Comparison of ENCODE assay signal across 15 mouse cellular contexts in genomic region chr1:89804981-89805380, GRCm38 (mm10).
DNase-seq lines count a peak whose midpoint lies in the region; ATAC-seq lines count a peak whose summit lies in the region.
"Had no signal": no experiment of that assay in that cellular context is flagged by ENCODE, and none has a peak within 500 bp of the region (broad histone marks: within the 10 kb centered on the region; RNA-seq: fewer than 3 reads in every experiment).

No protein-coding gene starts in this region.

- no peak for ATAC-seq in megakaryocyte-erythroid progenitor cell, adult 5-6 weeks (replicated peaks; ENCODE audit: low FRiP score, low TSS enrichment, poor library complexity, severe bottlenecking)
- ATAC-seq: activated CD4-positive, CD25-positive, alpha-beta regulatory T cell, adult 4 months; forebrain, embryonic 15.5 days; midbrain, embryonic 15.5 days had no signal

- intact Hi-C loops in left cerebral cortex, postnatal 4 days (cut with DNase I) = no loop called here
- intact Hi-C loops in left cerebral cortex, postnatal 36 days (cut with DNase I) = no loop called here

- peak; percentile 28 to 42 for DNase-seq in left cerebral cortex, adult 18-20 months (ENCODE audit: low spot score in 2 of 2)
- DNase-seq in left cerebral cortex, postnatal 4 days = no peak
- peak; percentile 18 for DNase-seq in 416B (ENCODE audit: low read depth)
- peak; percentile 54 for DNase-seq in R1 (ENCODE audit: low read depth, low spot score)
- peak; percentile 25 to 59 for DNase-seq in left cerebral cortex, postnatal 36 days (ENCODE audit: low spot score in 2 of 2)
- DNase-seq in lung, postnatal 10 days = no peak
- DNase-seq: adrenal gland, postnatal 25 days; cerebellum, adult 2 months; gastrocnemius, postnatal 25 days; kidney, adult 18-20 months; kidney, postnatal 10 days had no signal

Comparison
In these comparisons a context has a peak if more than half of its experiments do, and no peak if none do; other contexts are left out.
1. DNase-seq: peak in left cerebral cortex, adult 18-20 months (2 of 2), 416B (single experiment), R1 (single experiment) and left cerebral cortex, postnatal 36 days (2 of 2); none in left cerebral cortex, postnatal 4 days (single experiment) and lung, postnatal 10 days (single experiment).